Mouse (Mus musculus): ENCODE measurements at regions not wholly inside any gene's neighbourhood (a gene's known extent, or its start where the extent isn't known, plus 50 kb on each side); places are given as distances from the start of the nearest gene placed in this dataset.

DNA sequence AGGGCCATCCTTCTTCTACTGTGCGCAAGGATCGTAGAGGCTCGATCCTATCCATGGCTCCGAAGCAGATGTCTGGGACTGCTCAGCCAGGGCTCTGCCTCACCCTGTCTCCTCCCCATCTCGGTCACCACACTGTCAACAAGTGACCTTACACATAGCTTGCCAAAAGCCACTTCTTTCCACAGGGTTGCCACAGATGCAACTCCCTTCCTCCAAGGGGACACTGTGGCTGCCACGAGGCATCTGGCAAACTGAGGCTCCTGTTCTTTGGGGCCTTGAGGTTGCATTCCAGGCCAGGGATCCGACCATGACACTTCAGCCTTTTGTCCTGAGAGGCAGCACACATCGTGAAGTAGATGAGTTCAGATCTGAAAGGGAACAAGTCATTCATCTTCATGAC, 112.5 kb upstream of the Irf2bp2 start:
- H3K27me3 ChIP-seq = no peaks in the 10 kb centered on the region
- no peak overlapping the region for H3K4me2 ChIP-seq (replicated peaks)
- H3K4me1 ChIP-seq (replicated peaks) = no peaks in the 10 kb centered on the region
- WGBS = 85% methylated on average over 8 of the region's 8 CpGs
- H3K9ac ChIP-seq (replicated peaks) = no peak overlapping the region
- no peak overlapping the region for H3K27ac ChIP-seq
- no peak for ATAC-seq
- H3K36me3 ChIP-seq = no peaks in the 10 kb centered on the region
- H3K4me3 ChIP-seq (replicated peaks) = no peak overlapping the region
- H3K9me3 ChIP-seq = no peaks in the 10 kb centered on the region

GRCm38 (mm10) chr8:126705391-126705790, 111.6 kb upstream of the Irf2bp2 start:
- ATAC-seq = no peak
- no peaks in the 10 kb centered on the region for H3K27me3 ChIP-seq
- H3K4me2 ChIP-seq (replicated peaks) = no peak overlapping the region
- H3K27ac ChIP-seq = no peak overlapping the region
- no peak overlapping the region for H3K9ac ChIP-seq (replicated peaks)
- no peaks in the 10 kb centered on the region for H3K36me3 ChIP-seq
- no peak overlapping the region for H3K4me3 ChIP-seq (replicated peaks)
- no peaks in the 10 kb centered on the region for H3K9me3 ChIP-seq
- no peaks in the 10 kb centered on the region for H3K4me1 ChIP-seq (replicated peaks)
- WGBS = 62% methylated on average over 2 of the region's 2 CpGs

DNA sequence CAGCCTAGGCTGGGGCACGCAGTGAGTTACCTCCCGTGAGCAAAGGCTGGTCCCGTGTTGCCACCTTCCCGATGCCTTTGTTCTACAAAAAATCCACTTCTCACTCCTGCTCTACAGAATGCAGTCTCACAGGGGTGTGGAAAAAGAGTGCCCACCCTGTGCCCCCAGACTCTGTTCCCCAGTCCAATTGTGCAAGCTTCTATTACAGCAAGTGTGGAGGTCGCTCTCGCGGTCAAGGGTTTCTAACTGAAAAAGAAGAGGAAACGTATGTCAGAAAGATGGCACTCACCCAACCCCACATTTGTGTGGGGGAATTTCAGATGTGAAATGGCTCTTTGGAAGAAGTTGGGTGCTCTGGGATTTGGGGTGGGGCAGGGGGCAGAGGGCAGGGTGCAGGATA, 110.9 kb upstream of the Irf2bp2 start:
- Histone ChIP-seq H3K9me3 (no peaks in the 10 kb centered on the region), H3K4me2 (replicated peaks) (no peak overlapping the region), H3K9ac (replicated peaks) (no peak overlapping the region), H3K4me1 (replicated peaks) (peaks cover under 1% of the 10 kb centered on the region; the same call in 1 of the 2 replicates), H3K4me3 (replicated peaks) (no peak overlapping the region), H3K36me3 (no peaks in the 10 kb centered on the region), H3K27me3 (no peaks in the 10 kb centered on the region), H3K27ac (no peak overlapping the region)
- 96% methylated on average over 8 of the region's 8 CpGs for WGBS
- ATAC-seq = no peak

GRCm38 (mm10) chr8:126703546-126703945, 109.8 kb upstream of the Irf2bp2 start:
- Histone ChIP-seq H3K4me2 (replicated peaks) (no peak overlapping the region), H3K27me3 (no peaks in the 10 kb centered on the region), H3K4me1 (replicated peaks) (peaks cover 12% of the 10 kb centered on the region), H3K36me3 (no peaks in the 10 kb centered on the region), H3K9ac (replicated peaks) (no peak overlapping the region), H3K27ac (no peak overlapping the region), H3K9me3 (no peaks in the 10 kb centered on the region), H3K4me3 (replicated peaks) (no peak overlapping the region)
- ATAC-seq = no peak
- WGBS = 94% methylated on average over 5 of the region's 5 CpGs

DNA sequence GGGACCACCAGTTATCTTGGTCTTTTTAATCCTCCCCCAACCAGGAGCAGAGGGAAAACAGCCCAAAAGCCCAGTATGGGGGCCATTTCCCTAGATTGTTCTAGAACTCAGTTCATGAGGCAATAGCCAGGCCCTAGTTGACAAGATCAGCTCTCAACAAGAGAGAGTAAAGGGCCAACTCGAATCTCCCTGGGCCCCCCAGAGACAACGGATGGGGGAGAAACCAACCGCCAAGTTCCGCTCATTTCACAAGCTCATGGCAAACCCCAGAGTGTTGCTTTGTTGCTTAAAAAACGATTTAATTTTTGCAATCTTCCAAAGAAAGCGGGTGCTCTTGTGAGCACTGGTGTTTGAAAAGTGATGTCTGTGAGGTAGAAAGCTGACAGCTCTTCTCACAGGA, 108.5 kb upstream of the Irf2bp2 start:
- no peak for ATAC-seq
- H3K4me2 ChIP-seq (replicated peaks) = no peak overlapping the region
- no peaks in the 10 kb centered on the region for H3K36me3 ChIP-seq
- H3K4me3 ChIP-seq (replicated peaks) = no peak overlapping the region
- H3K4me1 ChIP-seq (replicated peaks) = peaks cover 15% of the 10 kb centered on the region
- no peak overlapping the region for H3K9ac ChIP-seq (replicated peaks)
- H3K27me3 ChIP-seq = no peaks in the 10 kb centered on the region
- no peaks in the 10 kb centered on the region for H3K9me3 ChIP-seq
- no peak overlapping the region for H3K27ac ChIP-seq
- 86% methylated on average over 6 of the region's 6 CpGs for WGBS

GRCm38 (mm10) chr8:126699389-126699775, 105.6 kb upstream of the Irf2bp2 start:
- H3K27ac ChIP-seq = peak overlapping the region; percentile 80
- H3K9ac ChIP-seq (replicated peaks) = no peak overlapping the region
- 6% methylated on average over 6 of the region's 6 CpGs for WGBS
- ATAC-seq = no peak
- peaks cover 15% of the 10 kb centered on the region for H3K4me1 ChIP-seq (replicated peaks)
- H3K4me2 ChIP-seq (replicated peaks) = no peak overlapping the region
- no peaks in the 10 kb centered on the region for H3K9me3 ChIP-seq
- H3K36me3 ChIP-seq = no peaks in the 10 kb centered on the region
- H3K4me3 ChIP-seq (replicated peaks) = no peak overlapping the region
- no peaks in the 10 kb centered on the region for H3K27me3 ChIP-seq

DNA sequence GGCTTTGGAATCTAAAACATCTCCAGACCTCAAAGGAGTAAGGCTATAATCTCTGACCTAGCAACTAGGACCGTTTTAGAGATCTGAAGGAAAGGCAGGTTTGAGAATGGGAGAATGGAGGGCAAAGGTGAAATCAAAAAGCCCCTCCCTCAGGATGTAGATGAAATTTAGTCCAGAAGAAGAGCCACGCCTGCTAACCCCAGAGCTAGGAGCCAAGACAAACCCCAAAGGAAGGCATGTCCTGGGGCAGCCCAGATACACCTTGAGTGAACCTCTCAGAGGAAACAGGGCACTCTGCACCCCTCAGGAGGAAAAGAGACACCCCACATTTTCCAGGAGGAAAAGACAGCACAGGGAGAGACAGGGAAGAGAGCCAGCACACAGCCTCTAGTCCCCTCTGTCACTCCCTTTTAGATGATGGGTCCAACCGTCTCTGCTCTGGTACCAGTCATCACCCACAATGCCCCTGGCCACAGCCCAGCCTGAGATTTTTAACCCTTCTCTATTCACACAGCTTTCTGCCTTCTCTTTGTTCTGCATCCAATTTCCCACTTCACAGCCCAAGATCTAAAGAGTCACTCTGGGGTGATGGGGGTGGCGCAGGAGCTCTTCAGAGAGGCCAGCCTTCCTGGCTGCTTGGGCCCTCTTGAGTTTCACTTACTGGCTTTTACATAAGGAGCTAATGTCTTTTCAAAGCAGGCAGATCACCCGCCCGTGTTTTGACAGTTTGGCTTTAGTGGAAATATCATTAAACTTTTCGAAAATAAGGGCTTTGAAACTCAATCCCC, 105.0 kb upstream of the Irf2bp2 start:
- no peak overlapping the region for H3K4me3 ChIP-seq (replicated peaks)
- no peaks in the 10 kb centered on the region for H3K9me3 ChIP-seq
- 0 out of 2 replicates have a peak overlapping the region, but pooled peaks have one; percentile 7 for H3K4me2 ChIP-seq (replicated peaks)
- H3K27me3 ChIP-seq = no peaks in the 10 kb centered on the region
- peak overlapping the region; percentile 80 for H3K27ac ChIP-seq
- ATAC-seq = peak; percentile 78
- 10% methylated on average over 7 of the region's 7 CpGs for WGBS
- 0 out of 2 replicates have a peak overlapping the region, but pooled peaks have one; percentile 17 for H3K9ac ChIP-seq (replicated peaks)
- no peaks in the 10 kb centered on the region for H3K36me3 ChIP-seq
- peaks cover 15% of the 10 kb centered on the region for H3K4me1 ChIP-seq (replicated peaks)

DNA sequence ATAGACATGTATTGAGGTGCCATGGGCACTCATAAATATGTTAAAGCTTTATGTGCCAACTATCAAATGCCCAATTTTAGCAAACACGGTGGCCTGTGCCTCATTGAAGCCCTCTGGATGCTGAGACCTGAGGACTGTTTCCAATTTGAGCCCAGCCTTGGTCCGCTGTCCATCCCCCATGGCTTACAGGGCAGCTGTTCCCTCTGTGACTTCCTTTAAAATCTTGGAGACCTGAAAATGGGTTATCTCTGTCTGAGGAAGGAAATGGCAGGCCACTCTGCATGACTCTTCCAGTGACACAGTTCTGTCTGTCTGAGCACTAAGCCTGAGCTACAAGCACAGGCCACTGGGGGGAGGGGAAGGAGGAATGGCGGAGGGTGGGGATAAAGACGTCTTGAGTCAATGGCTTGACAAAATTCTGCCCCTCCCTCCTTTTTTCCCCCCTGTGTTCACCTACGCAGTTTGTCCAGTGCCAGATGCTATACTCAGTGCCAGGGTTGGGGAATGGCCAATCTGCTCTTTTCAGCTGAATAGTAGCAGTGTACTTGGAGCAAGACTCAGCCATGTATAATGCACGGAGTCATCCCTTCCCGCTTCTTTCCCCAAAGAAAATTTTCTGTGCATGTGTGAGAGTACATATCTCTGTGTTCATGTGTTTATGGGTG, 102.7 kb upstream of the Irf2bp2 start:
- H3K27me3 ChIP-seq = no peaks in the 10 kb centered on the region

DNA sequence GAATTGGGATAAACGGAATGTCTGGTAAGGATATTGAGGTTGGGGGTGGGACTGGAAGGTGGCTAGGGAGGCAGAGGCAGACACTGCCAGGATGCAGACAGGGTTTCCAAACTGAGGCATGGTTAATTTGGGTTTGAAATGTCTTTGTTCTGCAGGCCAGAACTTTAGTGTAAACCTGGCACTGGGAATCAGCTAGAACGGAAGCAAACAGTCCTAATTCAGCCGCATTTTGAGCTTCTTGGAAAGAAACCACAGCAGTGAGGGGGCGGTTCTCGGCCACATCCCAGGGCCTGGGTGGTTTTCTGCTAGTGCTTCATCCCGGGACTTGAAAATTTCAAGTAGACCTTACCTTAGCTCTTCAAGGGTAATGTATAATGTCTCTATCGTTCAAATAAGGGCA, 100.6 kb upstream of the Irf2bp2 start:
- ATAC-seq = no peak
- Histone ChIP-seq H3K27me3 (no peaks in the 10 kb centered on the region), H3K9ac (replicated peaks) (no peak overlapping the region), H3K4me1 (replicated peaks) (peaks cover 12% of the 10 kb centered on the region), H3K36me3 (no peaks in the 10 kb centered on the region), H3K4me2 (replicated peaks) (no peak overlapping the region), H3K27ac (no peak overlapping the region), H3K4me3 (replicated peaks) (no peak overlapping the region), H3K9me3 (no peaks in the 10 kb centered on the region)
- 87% methylated on average over 7 of the region's 7 CpGs for WGBS

More for the DNA sequence above, 102.7 kb upstream of the Irf2bp2 start:
- peaks cover 15% of the 10 kb centered on the region for H3K4me1 ChIP-seq (replicated peaks)
- no peaks in the 10 kb centered on the region for H3K9me3 ChIP-seq
- WGBS = 69% methylated on average over 7 of the region's 7 CpGs
- no peak overlapping the region for H3K4me2 ChIP-seq (replicated peaks)
- H3K4me3 ChIP-seq (replicated peaks) = no peak overlapping the region
- H3K27ac ChIP-seq = no peak overlapping the region
- ATAC-seq = no peak; the same call in 1 of the 2 replicates
- no peaks in the 10 kb centered on the region for H3K36me3 ChIP-seq
- H3K9ac ChIP-seq (replicated peaks) = no peak overlapping the region

- H3K9me3 ChIP-seq = no peaks in the 10 kb centered on the region
- H3K27ac ChIP-seq = no peak overlapping the region
- no peak for ATAC-seq
These were observed 99.9 kb upstream of the Irf2bp2 start for GRCm38 (mm10) chr8:126693642-126694041.

DNA sequence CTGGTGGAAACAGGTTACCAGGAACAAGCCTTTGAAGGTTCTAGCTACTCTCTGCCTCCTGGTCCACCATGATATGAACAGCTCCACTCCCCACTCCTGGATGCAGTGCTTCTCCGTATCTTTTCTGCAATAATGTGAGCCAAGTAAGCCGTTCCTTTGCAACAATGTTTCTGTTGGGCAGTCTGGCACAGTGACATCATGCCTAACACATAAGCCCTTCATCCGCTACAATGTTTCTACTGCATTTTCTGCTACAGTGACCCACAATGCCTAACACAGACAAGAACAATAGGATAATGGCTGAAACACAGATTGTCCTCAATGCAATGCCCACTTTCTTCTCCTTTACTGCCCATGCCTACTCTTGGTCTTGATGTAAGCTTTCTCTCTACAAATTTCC, 98.9 kb upstream of the Irf2bp2 start:
- H3K27ac ChIP-seq = no peak overlapping the region
- no peaks in the 10 kb centered on the region for H3K9me3 ChIP-seq
- H3K36me3 ChIP-seq = no peaks in the 10 kb centered on the region
- no peaks in the 10 kb centered on the region for H3K27me3 ChIP-seq
- ATAC-seq = no peak
- H3K4me2 ChIP-seq (replicated peaks) = no peak overlapping the region
- H3K4me3 ChIP-seq (replicated peaks) = no peak overlapping the region
- H3K4me1 ChIP-seq (replicated peaks) = no peaks in the 10 kb centered on the region
- WGBS = 79% methylated on average over 3 of the region's 3 CpGs
- H3K9ac ChIP-seq (replicated peaks) = no peak overlapping the region

More at GRCm38 (mm10) chr8:126693642-126694041, 99.9 kb upstream of the Irf2bp2 start:
- Histone ChIP-seq H3K4me1 (replicated peaks) (peaks cover 5% of the 10 kb centered on the region), H3K4me3 (replicated peaks) (no peak overlapping the region), H3K36me3 (no peaks in the 10 kb centered on the region), H3K4me2 (replicated peaks) (no peak overlapping the region), H3K9ac (replicated peaks) (no peak overlapping the region), H3K27me3 (no peaks in the 10 kb centered on the region)
- WGBS = 68% methylated on average over 1 of the region's 1 CpGs

DNA sequence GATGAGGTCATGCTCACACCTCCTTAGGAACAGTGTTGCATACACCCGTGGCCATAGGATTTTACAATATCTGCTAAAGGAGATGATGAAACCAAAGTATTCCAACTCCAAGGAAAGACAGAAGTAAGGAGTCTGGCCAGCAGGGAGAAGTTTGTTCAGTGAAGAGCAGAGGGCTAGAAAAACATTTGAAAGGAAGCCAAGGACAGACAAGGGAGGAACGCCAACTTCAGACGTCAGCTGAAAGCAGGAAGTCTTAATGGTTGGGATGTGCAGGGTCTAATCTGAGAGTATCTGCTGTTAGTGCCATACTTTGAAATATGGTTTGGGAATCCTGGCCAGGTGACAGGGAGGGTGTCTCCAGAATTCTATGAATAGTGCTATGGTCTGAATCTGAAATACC, 98.5 kb upstream of the Irf2bp2 start:
- Histone ChIP-seq H3K27ac (no peak overlapping the region), H3K36me3 (no peaks in the 10 kb centered on the region), H3K9ac (replicated peaks) (no peak overlapping the region), H3K27me3 (no peaks in the 10 kb centered on the region), H3K4me2 (replicated peaks) (no peak overlapping the region), H3K4me3 (replicated peaks) (no peak overlapping the region), H3K9me3 (no peaks in the 10 kb centered on the region), H3K4me1 (replicated peaks) (no peaks in the 10 kb centered on the region)
- 87% methylated on average over 3 of the region's 3 CpGs for WGBS
- no peak for ATAC-seq

Data from midbrain, embryonic 13.5 days (tissue).